Mouse (Mus musculus): ENCODE results near the gene Lyl1. TPM values are rescaled to one million over a fixed set of nuclear protein-coding genes. Genes with fewer than 3 reads are reported as not detected.
A peak's percentile ranks its signal among the peaks of the same experiment; 100 is the strongest.

Gene Lyl1
- polyA plus RNA-seq, 1 experiment: 0.04 TPM

- H3K4me3 ChIP-seq (ENCODE audit: insufficient read depth, poor library complexity, severe bottlenecking): no peak overlapping the region
- TF ChIP-seq MAX (IDR thresholded peaks at IDR 0.05) (no peak), CEBPB (IDR thresholded peaks at IDR 0.05; ENCODE audit: low read depth) (no peak), MYOD1 (IDR thresholded peaks at IDR 0.05; ENCODE audit: control insufficient read depth, insufficient read length, low read depth) (no peak), MYOG (IDR thresholded peaks at IDR 0.05; ENCODE audit: control insufficient read depth, extremely low read depth, insufficient read length) (no peak), USF1 (IDR thresholded peaks at IDR 0.05; ENCODE audit: low read depth) (no peak), FOSL1 (IDR thresholded peaks at IDR 0.05; ENCODE audit: insufficient read depth, low read length, poor library complexity, severe bottlenecking) (no peak), CTCF (IDR thresholded peaks at IDR 0.05; ENCODE audit: control insufficient read depth, insufficient read depth, insufficient read length) (no peak)
- peaks cover 62% of the 10 kb centered on the region for H3K79me2 ChIP-seq (ENCODE audit: control insufficient read depth, insufficient read depth)
- no peaks in the 10 kb centered on the region for H3K27me3 ChIP-seq (ENCODE audit: control insufficient read depth, insufficient read depth, insufficient read length)
- H3K36me3 ChIP-seq (ENCODE audit: control insufficient read depth, insufficient read depth): peaks cover 9% of the 10 kb centered on the region
- H3ac ChIP-seq (ENCODE audit: control insufficient read depth, insufficient read length, low read depth): peak overlapping the region; percentile 69
- no peaks in the 10 kb centered on the region for H3K79me3 ChIP-seq (ENCODE audit: low read depth)
Measured at GRCm38 (mm10) chr8:84743054-84743415, 41.8 kb downstream of the Lyl1 start.

GRCm38 (mm10) chr8:84743517-84744420 lies 42.5 kb downstream of the Lyl1 start:
- no peaks in the 10 kb centered on the region for H3K27me3 ChIP-seq (ENCODE audit: control insufficient read depth, insufficient read depth, insufficient read length)
- no peak overlapping the region for H3K4me3 ChIP-seq (ENCODE audit: insufficient read depth, poor library complexity, severe bottlenecking)

GRCm38 (mm10) chr8:84745032-84745925 lies 44.0 kb downstream of the Lyl1 start:
- Histone ChIP-seq H3ac (ENCODE audit: control insufficient read depth, insufficient read length, low read depth) (no peak overlapping the region), H3K4me3 (ENCODE audit: insufficient read depth, poor library complexity, severe bottlenecking) (no peak overlapping the region)

More at GRCm38 (mm10) chr8:84743517-84744420, 42.5 kb downstream of the Lyl1 start:
- peak; percentile 20 for TF ChIP-seq MAX (IDR thresholded peaks at IDR 0.05)
- no peak for TF ChIP-seq USF1 (IDR thresholded peaks at IDR 0.05; ENCODE audit: low read depth)
- no peaks in the 10 kb centered on the region for H3K79me3 ChIP-seq (ENCODE audit: low read depth)
- peak overlapping the region; percentile 46 for H3ac ChIP-seq (ENCODE audit: control insufficient read depth, insufficient read length, low read depth)
- H3K36me3 ChIP-seq (ENCODE audit: control insufficient read depth, insufficient read depth): peaks cover 9% of the 10 kb centered on the region
- peaks cover 65% of the 10 kb centered on the region for H3K79me2 ChIP-seq (ENCODE audit: control insufficient read depth, insufficient read depth)

GRCm38 (mm10) chr8:84749519-84749918 lies 48.3 kb downstream of the Lyl1 start:
- H3K79me2 ChIP-seq (ENCODE audit: control insufficient read depth, insufficient read depth): peaks cover 79% of the 10 kb centered on the region
- no peaks in the 10 kb centered on the region for H3K27me3 ChIP-seq (ENCODE audit: control insufficient read depth, insufficient read depth, insufficient read length)
- H3K36me3 ChIP-seq (ENCODE audit: control insufficient read depth, insufficient read depth): peaks cover 20% of the 10 kb centered on the region
- TF ChIP-seq USF1 (IDR thresholded peaks at IDR 0.05; ENCODE audit: low read depth): no peak
- no peak for TF ChIP-seq MYOG (IDR thresholded peaks at IDR 0.05; ENCODE audit: control insufficient read depth, extremely low read depth, insufficient read length)
- TF ChIP-seq CEBPB (IDR thresholded peaks at IDR 0.05; ENCODE audit: low read depth): no peak
- H3ac ChIP-seq (ENCODE audit: control insufficient read depth, insufficient read length, low read depth): peak overlapping the region; percentile 60
- H3K79me3 ChIP-seq (ENCODE audit: low read depth): peaks cover 2% of the 10 kb centered on the region
- H3K4me3 ChIP-seq (ENCODE audit: insufficient read depth, poor library complexity, severe bottlenecking): no peak overlapping the region

More at GRCm38 (mm10) chr8:84745032-84745925, 44.0 kb downstream of the Lyl1 start:
- no peak for TF ChIP-seq FOSL1 (IDR thresholded peaks at IDR 0.05; ENCODE audit: insufficient read depth, low read length, poor library complexity, severe bottlenecking)
- H3K79me3 ChIP-seq (ENCODE audit: low read depth): no peaks in the 10 kb centered on the region
- peaks cover 12% of the 10 kb centered on the region for H3K36me3 ChIP-seq (ENCODE audit: control insufficient read depth, insufficient read depth)
- H3K27me3 ChIP-seq (ENCODE audit: control insufficient read depth, insufficient read depth, insufficient read length): no peaks in the 10 kb centered on the region
- H3K79me2 ChIP-seq (ENCODE audit: control insufficient read depth, insufficient read depth): peaks cover 66% of the 10 kb centered on the region

GRCm38 (mm10) chr8:84752734-84753582 lies 51.7 kb downstream of the Lyl1 start:
- peaks cover 52% of the 10 kb centered on the region for H3K36me3 ChIP-seq (ENCODE audit: control insufficient read depth, insufficient read depth)
- no peak overlapping the region for H3ac ChIP-seq (ENCODE audit: control insufficient read depth, insufficient read length, low read depth)
- TF ChIP-seq CEBPB (IDR thresholded peaks at IDR 0.05; ENCODE audit: low read depth): no peak
- TF ChIP-seq MYOD1 (IDR thresholded peaks at IDR 0.05; ENCODE audit: control insufficient read depth, insufficient read length, low read depth): peak; percentile 51
- H3K79me2 ChIP-seq (ENCODE audit: control insufficient read depth, insufficient read depth): peaks cover 89% of the 10 kb centered on the region
- H3K4me3 ChIP-seq (ENCODE audit: insufficient read depth, poor library complexity, severe bottlenecking): no peak overlapping the region
- no peaks in the 10 kb centered on the region for H3K27me3 ChIP-seq (ENCODE audit: control insufficient read depth, insufficient read depth, insufficient read length)
- H3K79me3 ChIP-seq (ENCODE audit: low read depth): peaks cover 20% of the 10 kb centered on the region

Other genes starting within 250 kb of the Lyl1 start
- gene Ier2, start 38.6 kb upstream of the Lyl1 start, polyA plus RNA-seq (2012; fragmentation: generic; extraction: Trizol): 61.4 TPM
- gene Trmt1, start 15.2 kb upstream of the Lyl1 start, polyA plus RNA-seq (2012; fragmentation: generic; extraction: Trizol): 117 TPM
- 81.5 TPM for gene Nacc1, start 13.6 kb upstream of the Lyl1 start, polyA plus RNA-seq (2012; fragmentation: generic; extraction: Trizol)
- 2.9 TPM for gene G430095P16Rik, start 21.6 kb downstream of the Lyl1 start, polyA plus RNA-seq (2012; fragmentation: generic; extraction: Trizol)
- 50.7 TPM for gene Nfix, start 98.9 kb downstream of the Lyl1 start, polyA plus RNA-seq (2012; fragmentation: generic; extraction: Trizol)
- 2.4 TPM for gene Dand5, start 121.4 kb downstream of the Lyl1 start, polyA plus RNA-seq (2012; fragmentation: generic; extraction: Trizol)
- 32.5 TPM for gene Gadd45gip1, start 130.1 kb downstream of the Lyl1 start, polyA plus RNA-seq (2012; fragmentation: generic; extraction: Trizol)
- 68.3 TPM for gene Rad23a, start 139.2 kb downstream of the Lyl1 start, polyA plus RNA-seq (2012; fragmentation: generic; extraction: Trizol)
- gene Calr, start 145.5 kb downstream of the Lyl1 start, polyA plus RNA-seq (2012; fragmentation: generic; extraction: Trizol): 687 TPM
- gene Farsa, start 155.5 kb downstream of the Lyl1 start, polyA plus RNA-seq (2012; fragmentation: generic; extraction: Trizol): 104 TPM
- 8.5 TPM for gene Syce2, start 170.7 kb downstream of the Lyl1 start, polyA plus RNA-seq (2012; fragmentation: generic; extraction: Trizol)
- gene Gcdh, start 192.5 kb downstream of the Lyl1 start, polyA plus RNA-seq (2012; fragmentation: generic; extraction: Trizol): 11.4 TPM
- 0.09 TPM for gene Klf1, start 200.5 kb downstream of the Lyl1 start, polyA plus RNA-seq (2012; fragmentation: generic; extraction: Trizol)
- 9.0 TPM for gene Dnase2a, start 207.1 kb downstream of the Lyl1 start, polyA plus RNA-seq (2012; fragmentation: generic; extraction: Trizol)
- gene Mast1, start 235.9 kb downstream of the Lyl1 start, polyA plus RNA-seq (2012; fragmentation: generic; extraction: Trizol): not detected
- gene Rtbdn, start 245.5 kb downstream of the Lyl1 start, polyA plus RNA-seq (2012; fragmentation: generic; extraction: Trizol): 0.05 TPM

Measured in C2C12 (cell line).